In the genomic region with DNA sequence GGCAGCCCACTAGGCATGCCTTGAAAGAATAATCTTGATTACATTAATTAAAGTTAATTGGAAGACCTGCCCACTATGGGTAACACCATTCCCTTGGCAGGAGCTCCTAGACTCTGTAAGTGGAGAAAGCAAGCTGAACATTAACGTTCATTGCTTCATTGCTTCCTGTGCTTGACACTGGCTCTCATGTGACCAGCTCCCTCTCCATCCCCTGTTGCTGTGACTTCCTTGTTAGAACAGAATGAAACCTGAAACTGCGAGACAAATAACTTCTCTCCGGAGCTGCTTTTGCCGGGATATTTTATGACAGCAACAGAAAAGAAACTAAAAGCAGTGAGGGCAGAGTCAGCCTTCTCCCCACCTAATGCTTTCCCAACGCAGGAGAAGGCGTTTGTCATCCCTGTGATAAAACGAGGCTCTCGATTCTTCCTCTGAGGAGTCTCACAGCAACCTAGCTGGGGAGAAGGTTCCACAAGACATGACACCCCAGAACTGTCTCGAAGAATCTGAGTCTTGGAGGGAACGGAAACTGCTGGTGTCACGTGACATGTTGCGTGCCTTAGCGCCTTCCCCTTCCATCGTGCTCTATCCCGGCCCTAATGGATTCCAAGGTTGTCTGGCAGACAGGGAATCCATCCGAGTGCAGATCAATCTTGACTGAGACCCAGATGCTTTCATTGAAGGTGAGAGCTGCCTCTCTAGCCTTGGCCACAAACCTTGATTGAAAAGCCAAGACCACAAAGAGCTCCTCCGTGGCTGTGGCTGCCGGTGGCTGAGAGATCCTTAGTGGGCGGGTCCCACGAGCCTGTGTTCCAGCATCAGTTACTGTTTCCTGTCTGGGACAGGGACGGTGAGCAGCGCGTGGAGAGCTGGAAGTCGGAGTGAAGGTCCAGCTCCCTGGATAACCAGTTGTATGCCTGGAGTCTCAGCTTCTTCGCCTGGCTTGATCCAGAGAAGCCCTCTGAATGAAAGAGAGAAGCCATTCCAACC, we compare ENCODE assay signal across 15 mouse cellular contexts. TPM values are rescaled to one million over a fixed set of nuclear protein-coding genes. Genes with fewer than 3 reads are reported as not detected.
DNase-seq lines count a peak whose midpoint lies in the region; ATAC-seq and TF ChIP-seq lines count a peak whose summit lies in the region.
"Had no signal": no experiment of that assay in that cellular context is flagged by ENCODE, and none has a peak within 500 bp of the region (broad histone marks: within the 10 kb centered on the region; RNA-seq: fewer than 3 reads in every experiment).

No protein-coding gene starts in this region.

- H3K9ac ChIP-seq in intestine, embryonic 14.5 days (ENCODE audit: low read length): no peak overlapping the region
- no peak overlapping the region for H3K9ac ChIP-seq in intestine, postnatal 0 days (ENCODE audit: low read depth, low read length)
- H3K9ac ChIP-seq in liver, embryonic 16.5 days (ENCODE audit: low read depth, low read length): no peak overlapping the region
- H3K9ac ChIP-seq: forebrain, embryonic 12.5 days; hindbrain, embryonic 14.5 days; liver, embryonic 14.5 days; midbrain, embryonic 13.5 days had no signal

- H3K27ac ChIP-seq in intestine, embryonic 14.5 days (ENCODE audit: low read depth): peak overlapping the region; percentile 11; the same call in 1 of the 2 replicates
- no peak overlapping the region for H3K27ac ChIP-seq in intestine, postnatal 0 days (ENCODE audit: low read depth, low read length)
- H3K27ac ChIP-seq in bone marrow, adult 2 months (ENCODE audit: control insufficient read depth, insufficient read depth, low read depth, low read length, poor library complexity): peak overlapping the region; percentile 86
- H3K27ac ChIP-seq in liver, embryonic 16.5 days (ENCODE audit: low read length): peak overlapping the region; percentile 49; the same call in 1 of the 2 replicates
- H3K27ac ChIP-seq: forebrain, embryonic 12.5 days; hindbrain, embryonic 14.5 days; liver, embryonic 14.5 days; midbrain, embryonic 13.5 days had no signal

- H3K4me3 ChIP-seq in intestine, embryonic 14.5 days (ENCODE audit: low read depth, low read length): no peak overlapping the region
- no peak overlapping the region for H3K4me3 ChIP-seq in intestine, postnatal 0 days (ENCODE audit: low read depth, low read length)
- H3K4me3 ChIP-seq in bone marrow, adult 2 months (replicated peaks; ENCODE audit: control insufficient read depth, low read depth, low read length): peak overlapping the region; percentile 52
- no peak overlapping the region for H3K4me3 ChIP-seq in liver, embryonic 16.5 days (ENCODE audit: low read depth, low read length)
- H3K4me3 ChIP-seq: forebrain, embryonic 12.5 days; midbrain, embryonic 13.5 days had no signal

- peaks cover 5% of the 10 kb centered on the region; the same call in 1 of the 2 replicates for H3K36me3 ChIP-seq in intestine, embryonic 14.5 days (ENCODE audit: control insufficient read depth, insufficient read depth, low read length)
- peaks cover 2% of the 10 kb centered on the region; the same call in 1 of the 2 replicates for H3K36me3 ChIP-seq in intestine, postnatal 0 days (ENCODE audit: control insufficient read depth, insufficient read depth)
- H3K36me3 ChIP-seq in liver, embryonic 16.5 days (ENCODE audit: control insufficient read depth, insufficient read depth): peaks cover 4% of the 10 kb centered on the region; the same call in 1 of the 2 replicates
- H3K36me3 ChIP-seq: midbrain, embryonic 13.5 days had no signal

- H3K4me1 ChIP-seq in intestine, embryonic 14.5 days (replicated peaks; ENCODE audit: control insufficient read depth, insufficient read depth, low read length): peaks cover 18% of the 10 kb centered on the region
- peaks cover 7% of the 10 kb centered on the region; the same call in 1 of the 2 replicates for H3K4me1 ChIP-seq in intestine, postnatal 0 days (replicated peaks; ENCODE audit: control insufficient read depth, insufficient read depth, low read length)
- H3K4me1 ChIP-seq in bone marrow, adult 2 months (ENCODE audit: control insufficient read depth, insufficient read depth, low read length): peaks cover 6% of the 10 kb centered on the region; the same call in 1 of the 2 replicates
- H3K4me1 ChIP-seq in liver, embryonic 16.5 days (ENCODE audit: control insufficient read depth, low read depth, low read length): peaks cover 22% of the 10 kb centered on the region

- WGBS in intestine, embryonic 14.5 days: 76% methylated on average over 25 of the region's 25 CpGs
- WGBS in intestine, postnatal 0 days: 65% methylated on average over 25 of the region's 25 CpGs
- WGBS in bone marrow, adult 2 months: 43% methylated on average over 25 of the region's 25 CpGs
- WGBS in liver, embryonic 16.5 days (ENCODE audit: insufficient replicate concordance): 66% methylated on average over 25 of the region's 25 CpGs

- ATAC-seq in intestine, embryonic 14.5 days (replicated peaks; ENCODE audit: low FRiP score, low TSS enrichment, low read depth): no peak
- no peak for ATAC-seq in intestine, postnatal 0 days
- ATAC-seq in liver, embryonic 16.5 days (ENCODE audit: low read depth): no peak
- ATAC-seq: activated CD4-positive, CD25-positive, alpha-beta regulatory T cell, adult 4 months; midbrain, embryonic 13.5 days had no signal

- H3K27me3 ChIP-seq in intestine, embryonic 14.5 days (replicated peaks; ENCODE audit: control insufficient read depth, insufficient read depth, low read length): no peaks in the 10 kb centered on the region
- H3K27me3 ChIP-seq in intestine, postnatal 0 days (replicated peaks; ENCODE audit: control insufficient read depth, insufficient read depth, low read length): no peaks in the 10 kb centered on the region
- H3K27me3 ChIP-seq in liver, embryonic 16.5 days (ENCODE audit: control insufficient read depth, insufficient read depth, low read depth, low read length): no peaks in the 10 kb centered on the region
- H3K27me3 ChIP-seq: CH12.LX; forebrain, embryonic 12.5 days; midbrain, embryonic 13.5 days had no signal

- no peaks in the 10 kb centered on the region for H3K9me3 ChIP-seq in intestine, embryonic 14.5 days (ENCODE audit: control insufficient read depth, low read length)
- no peaks in the 10 kb centered on the region for H3K9me3 ChIP-seq in intestine, postnatal 0 days (ENCODE audit: control insufficient read depth)
- no peaks in the 10 kb centered on the region for H3K9me3 ChIP-seq in liver, embryonic 16.5 days (replicated peaks; ENCODE audit: control insufficient read depth, low read length)
- H3K9me3 ChIP-seq: forebrain, embryonic 12.5 days; midbrain, embryonic 13.5 days had no signal

- no peak for TF ChIP-seq CTCF in intestine, postnatal 0 days (IDR thresholded peaks at IDR 0.05; ENCODE audit: low read depth)
- TF ChIP-seq CTCF in bone marrow, adult 2 months (IDR thresholded peaks at IDR 0.05; ENCODE audit: control insufficient read depth, insufficient read depth, low read length): no peak

- no peak overlapping the region for H3K4me2 ChIP-seq in intestine, embryonic 14.5 days (ENCODE audit: low read length)
- H3K4me2 ChIP-seq in intestine, postnatal 0 days (replicated peaks; ENCODE audit: low read depth): no peak overlapping the region
- no peak overlapping the region for H3K4me2 ChIP-seq in liver, embryonic 16.5 days (ENCODE audit: low read depth, low read length)
- H3K4me2 ChIP-seq: forebrain, embryonic 12.5 days; hindbrain, embryonic 14.5 days; midbrain, embryonic 13.5 days had no signal

- 0 out of 2 replicates have a peak, but pooled peaks have one; percentile 25 for TF ChIP-seq POLR2A in bone marrow, adult 2 months (IDR thresholded peaks at IDR 0.05; ENCODE audit: borderline replicate concordance, control insufficient read depth, low read depth, low read length)

- no peak for DNase-seq in intestine, embryonic 14.5 days (ENCODE audit: low spot score)
- peak; percentile 77 for DNase-seq in A20 (ENCODE audit: low read depth, low spot score)
- no peak for DNase-seq in frontal cortex, postnatal 14 days (ENCODE audit: low spot score in 2 of 2)
- DNase-seq in right cerebral cortex, adult 2 months (ENCODE audit: low spot score in 2 of 2): no peak
- no peak for DNase-seq in adrenal gland, adult 2 months
- DNase-seq: gastrocnemius, postnatal 36 days had no signal

RNA-seq across cellular contexts. Expression of gene Cdt1, which starts 3.2 kb away (rescaled TPM):
- polyA plus RNA-seq in intestine, embryonic 14.5 days (2014; fragmentation: Nextera tagmentation; extraction: Ambion mirVana): 43.8 and 49.3 TPM in 2 replicates
- polyA plus RNA-seq in intestine, postnatal 0 days (2015; fragmentation: Nextera tagmentation; extraction: Ambion mirVana): 13.3 and 14.0 TPM in 2 replicates
- polyA plus RNA-seq in bone marrow, adult 2 months (2011; ENCODE audit: insufficient read depth, insufficient read length, low replicate concordance, missing spikeins): 62.8 and 68.5 TPM in 2 replicates
- polyA plus RNA-seq in liver, embryonic 16.5 days (2015; fragmentation: Nextera tagmentation; extraction: Ambion mirVana): 34.7 and 41.1 TPM in 2 replicates
- 1 to 10 TPM; 5.0 to 7.0 TPM for total RNA-seq in adrenal gland, adult 2 months (2021)
- polyA plus RNA-seq in adrenal gland, adult 2 months (2012; rRNA removed): 19.9 and 22.4 TPM in 2 replicates

RNA-seq across cellular contexts. Expression of gene Aprt, which starts 12.1 kb away (rescaled TPM):
- 580 and 583 TPM in 2 replicates for polyA plus RNA-seq in intestine, embryonic 14.5 days (2014; fragmentation: Nextera tagmentation; extraction: Ambion mirVana)
- polyA plus RNA-seq in intestine, postnatal 0 days (2015; fragmentation: Nextera tagmentation; extraction: Ambion mirVana): 676 and 681 TPM in 2 replicates
- polyA plus RNA-seq in bone marrow, adult 2 months (2011; ENCODE audit: insufficient read depth, insufficient read length, low replicate concordance, missing spikeins): 41.8 and 95.4 TPM in 2 replicates
- 196 and 204 TPM in 2 replicates for polyA plus RNA-seq in liver, embryonic 16.5 days (2015; fragmentation: Nextera tagmentation; extraction: Ambion mirVana)
- total RNA-seq in adrenal gland, adult 2 months (2021): 100 to 1,000 TPM in 1 of 2 experiments, 10 to 100 TPM in 1; 56.2 to 106 TPM
- 161 and 176 TPM in 2 replicates for polyA plus RNA-seq in adrenal gland, adult 2 months (2012; rRNA removed)

RNA-seq across cellular contexts. Expression of gene Piezo1, which starts 13.5 kb away (rescaled TPM):
- 17.9 and 21.6 TPM in 2 replicates for polyA plus RNA-seq in intestine, embryonic 14.5 days (2014; fragmentation: Nextera tagmentation; extraction: Ambion mirVana)
- 4.4 and 7.3 TPM in 2 replicates for polyA plus RNA-seq in intestine, postnatal 0 days (2015; fragmentation: Nextera tagmentation; extraction: Ambion mirVana)
- polyA plus RNA-seq in bone marrow, adult 2 months (2011; ENCODE audit: insufficient read depth, insufficient read length, low replicate concordance, missing spikeins): 21.6 and 49.3 TPM in 2 replicates
- polyA plus RNA-seq in liver, embryonic 16.5 days (2015; fragmentation: Nextera tagmentation; extraction: Ambion mirVana): 11.3 and 15.5 TPM in 2 replicates
- 10 to 100 TPM; 15.1 to 26.4 TPM for total RNA-seq in adrenal gland, adult 2 months (2021)
- 47.5 and 64.7 TPM in 2 replicates for polyA plus RNA-seq in adrenal gland, adult 2 months (2012; rRNA removed)

RNA-seq across cellular contexts. Expression of gene Galns, which starts 46.6 kb away (rescaled TPM):
- polyA plus RNA-seq in intestine, embryonic 14.5 days (2014; fragmentation: Nextera tagmentation; extraction: Ambion mirVana): 12.2 and 13.8 TPM in 2 replicates
- 58.1 and 59.0 TPM in 2 replicates for polyA plus RNA-seq in intestine, postnatal 0 days (2015; fragmentation: Nextera tagmentation; extraction: Ambion mirVana)
- polyA plus RNA-seq in bone marrow, adult 2 months (2011; ENCODE audit: insufficient read depth, insufficient read length, low replicate concordance, missing spikeins): 18.7 and 40.6 TPM in 2 replicates
- polyA plus RNA-seq in liver, embryonic 16.5 days (2015; fragmentation: Nextera tagmentation; extraction: Ambion mirVana): 8.1 and 8.6 TPM in 2 replicates
- total RNA-seq in adrenal gland, adult 2 months (2021): 1 to 10 TPM; 6.0 to 7.8 TPM
- 6.8 and 8.0 TPM in 2 replicates for polyA plus RNA-seq in adrenal gland, adult 2 months (2012; rRNA removed)

RNA-seq across cellular contexts. Expression of gene Trappc2l, which starts 46.8 kb away (rescaled TPM):
- 67.3 and 71.8 TPM in 2 replicates for polyA plus RNA-seq in intestine, embryonic 14.5 days (2014; fragmentation: Nextera tagmentation; extraction: Ambion mirVana)
- polyA plus RNA-seq in intestine, postnatal 0 days (2015; fragmentation: Nextera tagmentation; extraction: Ambion mirVana): 136 and 144 TPM in 2 replicates
- polyA plus RNA-seq in bone marrow, adult 2 months (2011; ENCODE audit: insufficient read depth, insufficient read length, low replicate concordance, missing spikeins): 14.0 and 36.5 TPM in 2 replicates
- 21.5 and 22.8 TPM in 2 replicates for polyA plus RNA-seq in liver, embryonic 16.5 days (2015; fragmentation: Nextera tagmentation; extraction: Ambion mirVana)
- 10 to 100 TPM; 53.8 to 55.5 TPM for total RNA-seq in adrenal gland, adult 2 months (2021)
- polyA plus RNA-seq in adrenal gland, adult 2 months (2012; rRNA removed): 159 and 161 TPM in 2 replicates
